Mouse (Mus musculus) hindlimb bud, embryonic 11.5 days (tissue): ENCODE data around the gene Nfxl1.

Source experiments
- DNase-seq: peaks from one replicate; pipeline ENCODE4 v3.0.0-alpha.2; 2012; ENCODE audit warnings: low read depth, low spot score; ENCODE audit errors: extremely low spot score

Nfxl1 gene

GRCm38 (mm10) chr5:72502778-72503177, 56.7 kb downstream of the Nfxl1 start:
- DNase-seq, result no peak

- no peak for DNase-seq
Measured at GRCm38 (mm10) chr5:72501763-72502162, 57.7 kb downstream of the Nfxl1 start.

GRCm38 (mm10) chr5:72498271-72498670, 61.2 kb downstream of the Nfxl1 start:
- DNase-seq, result no peak

- no peak for DNase-seq
Measured at GRCm38 (mm10) chr5:72496756-72497155, 62.7 kb downstream of the Nfxl1 start.

GRCm38 (mm10) chr5:72493906-72494305, 65.6 kb downstream of the Nfxl1 start:
- DNase-seq, result no peak

DNA sequence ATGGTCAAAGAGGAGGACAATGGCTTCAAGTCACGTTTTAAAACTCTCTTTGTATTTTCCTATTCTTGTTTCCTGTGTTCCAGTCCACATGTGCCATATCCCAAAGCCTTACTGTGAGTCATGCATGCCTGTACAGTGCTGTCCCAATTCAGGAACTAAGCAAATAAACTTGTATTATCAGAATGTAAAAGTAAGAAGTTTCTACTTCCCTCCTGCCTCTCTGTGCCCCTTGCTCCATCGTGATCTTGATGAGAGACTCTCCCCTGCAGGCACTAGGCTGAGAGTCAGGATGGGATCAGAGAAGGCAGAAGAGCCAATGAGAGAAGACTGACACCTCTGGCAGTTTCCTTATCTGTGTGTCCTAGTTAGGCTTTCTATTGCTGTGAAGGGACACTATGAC, 68.3 kb downstream of the Nfxl1 start:
- no peak for DNase-seq

DNA sequence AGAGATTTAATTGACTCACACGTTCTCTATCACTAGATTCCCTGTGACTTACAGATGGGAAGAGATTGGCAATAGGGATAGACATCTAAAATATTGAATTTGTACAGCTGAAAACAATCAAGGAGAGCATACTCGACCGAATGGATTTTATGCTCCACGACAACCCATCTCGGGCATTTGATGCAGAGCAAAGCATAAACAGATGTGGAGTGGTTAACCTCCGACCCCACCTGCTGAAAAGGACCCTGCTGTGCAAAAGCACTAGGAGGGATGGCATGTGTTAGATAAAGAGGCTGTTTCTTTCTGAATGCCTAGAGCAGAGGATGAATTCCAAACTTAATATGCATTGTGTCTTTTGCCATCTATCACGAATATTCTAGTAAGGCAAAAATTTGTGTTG, 79.0 kb downstream of the Nfxl1 start:
- DNase-seq, result peak; percentile 54

GRCm38 (mm10) chr5:72472317-72473009, 87.0 kb downstream of the Nfxl1 start:
- DNase-seq, result no peak

GRCm38 (mm10) chr5:72471746-72472145, 87.7 kb downstream of the Nfxl1 start:
- no peak for DNase-seq

- DNase-seq, result no peak
Measured at GRCm38 (mm10) chr5:72464932-72465331, 94.6 kb downstream of the Nfxl1 start.
